Mouse (Mus musculus) C2C12 (cell line): Measurements from ENCODE around the gene Tmem145. TPM values are rescaled to one million over a fixed set of nuclear protein-coding genes. Genes with fewer than 3 reads are reported as not detected.

Experiments
- H3K27me3 ChIP-seq: one replicate; pipeline ENCODE4 v1.6.1; 2011; ENCODE audit not compliant: control insufficient read depth, insufficient read depth, insufficient read length
- H3K36me3 ChIP-seq: one replicate; pipeline ENCODE4 v1.6.1; 2011; ENCODE audit not compliant: control insufficient read depth, insufficient read depth
- H3K4me3 ChIP-seq: one replicate; pipeline ENCODE4 v1.5.1; 2011; ENCODE audit warnings: mild to moderate bottlenecking, control low read depth; ENCODE audit not compliant: poor library complexity, insufficient read depth, severe bottlenecking
- H3K79me2 ChIP-seq: one replicate; pipeline ENCODE4 v1.6.1; 2011; ENCODE audit not compliant: control insufficient read depth, insufficient read depth
- H3K79me3 ChIP-seq: one replicate; pipeline ENCODE4 v1.6.1; 2011; ENCODE audit warnings: low read depth, control low read depth
- H3ac ChIP-seq: one replicate; pipeline ENCODE3; 2011; ENCODE audit warnings: low read depth; ENCODE audit not compliant: control insufficient read depth, insufficient read length
- CEBPB ChIP-seq: IDR thresholded peaks from one replicate; pipeline ENCODE4 v1.6.1; 2011; ENCODE audit warnings: low read depth, mild to moderate bottlenecking, control low read depth, moderate library complexity
- CTCF ChIP-seq: IDR thresholded peaks from one replicate; pipeline ENCODE4 v1.5.1; 2011; ENCODE audit not compliant: control insufficient read depth, insufficient read depth, insufficient read length
- FOSL1 ChIP-seq: IDR thresholded peaks from one replicate; pipeline ENCODE4 v1.8.0; 2011; ENCODE audit warnings: mild to moderate bottlenecking, low read length; ENCODE audit not compliant: poor library complexity, insufficient read depth, severe bottlenecking
- MAX ChIP-seq: IDR thresholded peaks from one replicate; pipeline ENCODE4 v1.6.1; 2011; ENCODE audit warnings: mild to moderate bottlenecking, control low read depth
- MYOD1 ChIP-seq: IDR thresholded peaks from one replicate; pipeline ENCODE4 v1.6.1; 2011; ENCODE audit warnings: low read depth; ENCODE audit not compliant: control insufficient read depth, insufficient read length
- MYOG ChIP-seq: IDR thresholded peaks from one replicate; pipeline ENCODE4 v1.6.1; 2011; ENCODE audit not compliant: control insufficient read depth, insufficient read length; ENCODE audit errors: extremely low read depth
- USF1 ChIP-seq: IDR thresholded peaks from one replicate; pipeline ENCODE4 v1.6.1; 2011; ENCODE audit warnings: low read depth, mild to moderate bottlenecking, control low read depth, moderate library complexity
- polyA plus RNA-seq: library from polyadenylated mRNA; unstranded; fragments of >200 nt; fragmentation: generic; extraction: Trizol; gene quantifications from one replicate; pipeline ENCODE4 v1.2.1, GENCODE M21; 2012; ENCODE audit warnings: missing spikeins

Gene Tmem145
- polyA plus RNA-seq, 1 experiment = 0.13 TPM

- TF ChIP-seq CEBPB (no peak), MAX (no peak), MYOG (no peak), MYOD1 (no peak), USF1 (no peak), CTCF (no peak), FOSL1 (no peak)
- peaks cover 24% of the 10 kb centered on the region for H3K36me3 ChIP-seq
- H3K27me3 ChIP-seq = no peaks in the 10 kb centered on the region
- H3K79me3 ChIP-seq = no peaks in the 10 kb centered on the region
- H3ac ChIP-seq = no peak overlapping the region
- H3K79me2 ChIP-seq = peaks cover 6% of the 10 kb centered on the region
- no peak overlapping the region for H3K4me3 ChIP-seq
Observed at GRCm38 (mm10) chr7:25294960-25295722, 10.8 kb upstream of the Tmem145 start.

- no peak for TF ChIP-seq FOSL1
- no peak for TF ChIP-seq USF1
- no peak for TF ChIP-seq MYOG
- TF ChIP-seq MYOD1 = no peak
- no peak for TF ChIP-seq CEBPB
- no peak for TF ChIP-seq CTCF
- no peak for TF ChIP-seq MAX
- Histone ChIP-seq H3K79me3 (no peaks in the 10 kb centered on the region), H3K36me3 (peaks cover 12% of the 10 kb centered on the region), H3K79me2 (peaks cover 6% of the 10 kb centered on the region), H3K4me3 (peak overlapping the region; percentile 44), H3K27me3 (no peaks in the 10 kb centered on the region), H3ac (peak overlapping the region; percentile 52)
Observed at GRCm38 (mm10) chr7:25296945-25297453, 8.9 kb upstream of the Tmem145 start.

GRCm38 (mm10) chr7:25297454-25298325, 8.2 kb upstream of the Tmem145 start, which contains the start of gene Pafah1b3:
Gene Pafah1b3 (minus strand): TSS chr7:25297986.
- Histone ChIP-seq H3K27me3 (peaks cover 1% of the 10 kb centered on the region), H3ac (peak within 1 kb of the TSS; percentile 52), H3K4me3 (peak within 1 kb of the TSS; percentile 44), H3K36me3 (peaks cover 11% of the 10 kb centered on the region), H3K79me2 (peaks cover 6% of the 10 kb centered on the region), H3K79me3 (no peaks in the 10 kb centered on the region)
- TF ChIP-seq FOSL1 = no peak
- TF ChIP-seq MYOD1 = no peak
- no peak for TF ChIP-seq MYOG

- H3K79me3 ChIP-seq = no peaks in the 10 kb centered on the region
- peaks cover 6% of the 10 kb centered on the region for H3K79me2 ChIP-seq
- H3ac ChIP-seq = no peak within 1 kb of the TSS
- H3K36me3 ChIP-seq = no peaks in the 10 kb centered on the region
- TF ChIP-seq FOSL1 (no peak), MAX (no peak), MYOD1 (no peak), USF1 (no peak), CTCF (no peak), MYOG (no peak)
- H3K27me3 ChIP-seq = peaks cover 28% of the 10 kb centered on the region
- H3K4me3 ChIP-seq = no peak within 1 kb of the TSS
Observed at GRCm38 (mm10) chr7:25301063-25301462, 4.8 kb upstream of the Tmem145 start, which contains the start of gene Prr19. Gene Prr19 (plus strand): TSS chr7:25301411.

- Histone ChIP-seq H3K79me2 (no peaks in the 10 kb centered on the region), H3K27me3 (peaks cover 45% of the 10 kb centered on the region), H3ac (no peak overlapping the region), H3K36me3 (no peaks in the 10 kb centered on the region), H3K79me3 (no peaks in the 10 kb centered on the region), H3K4me3 (no peak overlapping the region)
- no peak for TF ChIP-seq CEBPB
- no peak for TF ChIP-seq FOSL1
- no peak for TF ChIP-seq USF1
- TF ChIP-seq CTCF = no peak
- no peak for TF ChIP-seq MYOD1
- no peak for TF ChIP-seq MYOG
- no peak for TF ChIP-seq MAX
Observed at GRCm38 (mm10) chr7:25303003-25303684, 2.8 kb upstream of the Tmem145 start.
